Mouse (Mus musculus): ENCODE measurements around the gene Nr2c2. TPM values are rescaled to one million over a fixed set of nuclear protein-coding genes. Genes with fewer than 3 reads are reported as not detected.

Nr2c2 gene
- total and polyA plus RNA-seq, 2 experiments from 2014 or later, result 8.0 to 48.9 TPM

GRCm38 (mm10) chr6:92092737-92093136, 1.5 kb downstream of the Nr2c2 start:
- H3K27me3 ChIP-seq (ENCODE audit: control insufficient read depth, insufficient read depth, low read length), result no peaks in the 10 kb centered on the region
- peak overlapping the region; percentile 88 for H3K4me3 ChIP-seq (ENCODE audit: low read depth, low read length)
- no peak for TF ChIP-seq CTCF (IDR thresholded peaks at IDR 0.05; ENCODE audit: low read depth)
- no peak for TF ChIP-seq EP300 (IDR thresholded peaks at IDR 0.05; ENCODE audit: low read depth)
- ATAC-seq (ENCODE audit: insufficient read depth, low read depth) (no peak), DNase-seq (ENCODE audit: low spot score) (no peak)
- H3K27ac ChIP-seq (ENCODE audit: low read depth), result peak overlapping the region; percentile 100
- H3K9me3 ChIP-seq (replicated peaks; ENCODE audit: control insufficient read depth, low read length), result no peaks in the 10 kb centered on the region
- WGBS, result 36% methylated on average over 3 of the region's 3 CpGs
- peaks cover 32% of the 10 kb centered on the region for H3K4me1 ChIP-seq (ENCODE audit: control insufficient read depth, insufficient read depth)
- H3K36me3 ChIP-seq (replicated peaks; ENCODE audit: control insufficient read depth, insufficient read depth, low read length), result no peaks in the 10 kb centered on the region
- peak overlapping the region; percentile 99 for H3K9ac ChIP-seq (replicated peaks; ENCODE audit: low read depth, low read length)
- peak overlapping the region; percentile 70 for H3K4me2 ChIP-seq (ENCODE audit: low read depth, low read length)

DNA sequence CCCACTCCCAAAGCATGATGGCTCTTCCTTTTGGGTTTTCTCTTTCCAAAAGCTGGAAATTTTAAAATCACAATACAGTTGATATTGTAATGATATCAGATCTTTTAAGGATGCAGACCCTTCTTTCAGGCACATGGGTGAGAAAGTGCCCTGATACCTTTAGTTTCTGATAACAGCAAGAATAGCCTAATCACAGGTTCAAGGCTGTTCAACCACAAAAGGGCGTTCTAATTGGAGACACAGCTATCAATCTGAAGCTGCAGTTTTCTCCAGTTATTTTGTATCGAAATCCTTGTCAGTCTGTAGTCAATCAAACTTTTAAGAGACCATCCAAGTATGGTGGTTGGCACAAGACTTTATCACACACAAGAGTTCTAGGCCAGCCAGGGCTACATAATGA, 2.7 kb downstream of the Nr2c2 start:
- TF ChIP-seq CTCF (IDR thresholded peaks at IDR 0.05; ENCODE audit: low read depth) (no peak), EP300 (IDR thresholded peaks at IDR 0.05; ENCODE audit: low read depth) (no peak)
- Histone ChIP-seq H3K36me3 (replicated peaks; ENCODE audit: control insufficient read depth, insufficient read depth, low read length) (no peaks in the 10 kb centered on the region), H3K27ac (ENCODE audit: low read depth) (no peak overlapping the region), H3K9me3 (replicated peaks; ENCODE audit: control insufficient read depth, low read length) (no peaks in the 10 kb centered on the region), H3K4me3 (ENCODE audit: low read depth, low read length) (no peak overlapping the region), H3K27me3 (ENCODE audit: control insufficient read depth, insufficient read depth, low read length) (no peaks in the 10 kb centered on the region), H3K4me1 (ENCODE audit: control insufficient read depth, insufficient read depth) (peaks cover 32% of the 10 kb centered on the region), H3K9ac (replicated peaks; ENCODE audit: low read depth, low read length) (no peak overlapping the region), H3K4me2 (ENCODE audit: low read depth, low read length) (no peak overlapping the region)
- no peak for ATAC-seq (ENCODE audit: insufficient read depth, low read depth)
- no peak for DNase-seq (ENCODE audit: low spot score)
- WGBS, result 84% methylated on average over 2 of the region's 2 CpGs

DNA sequence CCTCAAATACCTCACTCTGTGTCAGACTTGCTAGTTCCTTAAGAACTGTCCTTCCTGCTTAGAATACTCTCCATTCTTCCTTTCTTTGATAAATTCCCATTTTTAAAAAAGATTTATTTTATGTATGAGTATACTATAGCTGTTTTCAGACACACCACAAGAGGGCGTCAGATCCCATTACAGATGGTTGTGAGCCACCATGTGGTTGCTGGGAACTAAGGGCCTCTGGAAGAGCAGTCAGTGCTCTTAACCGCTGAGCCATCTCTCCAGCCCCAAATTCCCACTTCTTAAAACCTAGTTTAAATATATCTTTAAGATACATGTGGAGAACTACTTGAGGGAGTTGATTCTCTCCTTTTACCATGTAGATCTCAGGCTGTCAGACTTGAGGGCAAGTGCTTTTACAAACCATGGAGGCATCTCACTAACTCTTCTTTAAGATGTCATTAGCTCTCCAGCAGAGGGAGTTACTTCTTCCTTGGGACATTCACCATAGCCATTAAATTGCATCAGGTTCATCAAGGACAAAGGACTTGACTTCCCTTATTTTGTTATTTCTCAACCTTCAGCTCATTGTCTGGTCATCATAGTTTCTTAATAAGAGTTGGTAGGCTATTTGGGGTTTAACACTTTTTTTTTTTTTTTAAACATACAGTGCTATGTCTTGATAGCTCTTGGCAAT, 9.6 kb downstream of the Nr2c2 start:
- H3K9ac ChIP-seq (replicated peaks; ENCODE audit: low read depth, low read length), result no peak overlapping the region
- H3K4me1 ChIP-seq (ENCODE audit: control insufficient read depth, insufficient read depth), result no peaks in the 10 kb centered on the region
- no peaks in the 10 kb centered on the region for H3K9me3 ChIP-seq (replicated peaks; ENCODE audit: control insufficient read depth, low read length)
- H3K4me3 ChIP-seq (ENCODE audit: low read depth, low read length), result no peak overlapping the region
- no peak overlapping the region for H3K4me2 ChIP-seq (ENCODE audit: low read depth, low read length)
- DNase-seq (ENCODE audit: low spot score) (no peak), ATAC-seq (ENCODE audit: insufficient read depth, low read depth) (no peak)
- TF ChIP-seq EP300 (IDR thresholded peaks at IDR 0.05; ENCODE audit: low read depth), result no peak
- no peak for TF ChIP-seq CTCF (IDR thresholded peaks at IDR 0.05; ENCODE audit: low read depth)
- H3K36me3 ChIP-seq (replicated peaks; ENCODE audit: control insufficient read depth, insufficient read depth, low read length), result peaks cover 6% of the 10 kb centered on the region; the same call in 1 of the 2 replicates
- H3K27ac ChIP-seq (ENCODE audit: low read depth), result no peak overlapping the region
- H3K27me3 ChIP-seq (ENCODE audit: control insufficient read depth, insufficient read depth, low read length), result no peaks in the 10 kb centered on the region
- WGBS, result 66% methylated on average over 2 of the region's 2 CpGs

GRCm38 (mm10) chr6:92124547-92124946, 33.4 kb downstream of the Nr2c2 start:
- ATAC-seq (ENCODE audit: insufficient read depth, low read depth), result no peak
- H3K36me3 ChIP-seq (replicated peaks; ENCODE audit: control insufficient read depth, insufficient read depth, low read length), result no peaks in the 10 kb centered on the region

DNA sequence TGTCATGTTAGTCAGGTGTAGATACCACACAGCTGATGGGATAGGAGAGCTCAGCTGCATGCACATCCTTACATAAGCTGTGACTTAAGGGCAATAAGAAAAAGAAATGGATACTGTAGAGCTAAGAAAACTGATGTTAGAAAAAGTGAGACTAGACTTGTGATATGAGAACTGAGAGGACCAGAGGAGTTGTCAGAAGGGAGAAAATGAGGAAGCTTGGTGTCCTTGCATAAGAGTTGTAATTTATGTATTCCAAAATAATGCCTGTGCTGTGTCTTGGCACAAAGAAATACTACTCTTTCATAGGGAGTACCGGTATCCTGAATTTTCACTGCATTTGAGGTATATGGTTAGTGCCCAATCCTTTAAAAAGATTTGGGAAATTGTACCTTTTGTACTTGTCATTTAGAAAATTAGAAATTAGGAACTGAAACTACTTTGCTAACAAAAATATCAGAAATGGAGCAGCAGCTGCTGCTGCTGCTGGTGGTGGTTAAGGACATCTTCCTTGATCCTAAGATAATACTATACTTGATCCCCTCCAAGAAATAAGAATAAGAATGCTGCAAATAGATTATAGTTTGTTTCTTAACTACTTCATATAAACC, 35.8 kb downstream of the Nr2c2 start:
- no peak for ATAC-seq (ENCODE audit: insufficient read depth, low read depth)
- peaks cover 7% of the 10 kb centered on the region for H3K4me1 ChIP-seq (ENCODE audit: control insufficient read depth, insufficient read depth)
- no peak for DNase-seq (ENCODE audit: low spot score)
- H3K9ac ChIP-seq (replicated peaks; ENCODE audit: low read depth, low read length), result no peak overlapping the region
- WGBS, result 92% methylated on average over 1 of the region's 1 CpGs
- TF ChIP-seq CTCF (IDR thresholded peaks at IDR 0.05; ENCODE audit: low read depth) (no peak), EP300 (IDR thresholded peaks at IDR 0.05; ENCODE audit: low read depth) (no peak)
- H3K36me3 ChIP-seq (replicated peaks; ENCODE audit: control insufficient read depth, insufficient read depth, low read length), result no peaks in the 10 kb centered on the region
- no peak overlapping the region for H3K27ac ChIP-seq (ENCODE audit: low read depth)
- no peaks in the 10 kb centered on the region for H3K9me3 ChIP-seq (replicated peaks; ENCODE audit: control insufficient read depth, low read length)
- no peak overlapping the region for H3K4me2 ChIP-seq (ENCODE audit: low read depth, low read length)
- no peaks in the 10 kb centered on the region for H3K27me3 ChIP-seq (ENCODE audit: control insufficient read depth, insufficient read depth, low read length)
- no peak overlapping the region for H3K4me3 ChIP-seq (ENCODE audit: low read depth, low read length)

More at GRCm38 (mm10) chr6:92124547-92124946, 33.4 kb downstream of the Nr2c2 start:
- DNase-seq (ENCODE audit: low spot score), result no peak
- TF ChIP-seq EP300 (IDR thresholded peaks at IDR 0.05; ENCODE audit: low read depth), result no peak
- H3K9ac ChIP-seq (replicated peaks; ENCODE audit: low read depth, low read length), result no peak overlapping the region
- H3K9me3 ChIP-seq (replicated peaks; ENCODE audit: control insufficient read depth, low read length), result no peaks in the 10 kb centered on the region
- no peak overlapping the region for H3K4me2 ChIP-seq (ENCODE audit: low read depth, low read length)
- H3K4me1 ChIP-seq (ENCODE audit: control insufficient read depth, insufficient read depth), result no peaks in the 10 kb centered on the region
- no peak overlapping the region for H3K4me3 ChIP-seq (ENCODE audit: low read depth, low read length)
- no peaks in the 10 kb centered on the region for H3K27me3 ChIP-seq (ENCODE audit: control insufficient read depth, insufficient read depth, low read length)
- no peak overlapping the region for H3K27ac ChIP-seq (ENCODE audit: low read depth)
